Mouse (Mus musculus): ENCODE data around the gene Tlk1. TPM values are rescaled to one million over a fixed set of nuclear protein-coding genes. Genes with fewer than 3 reads are reported as not detected.
A peak's percentile ranks its signal among the peaks of the same experiment; 100 is the strongest.

The Tlk1 gene
- polyA plus RNA-seq, 1 experiment from 2014 or later: 46.8 TPM

DNA sequence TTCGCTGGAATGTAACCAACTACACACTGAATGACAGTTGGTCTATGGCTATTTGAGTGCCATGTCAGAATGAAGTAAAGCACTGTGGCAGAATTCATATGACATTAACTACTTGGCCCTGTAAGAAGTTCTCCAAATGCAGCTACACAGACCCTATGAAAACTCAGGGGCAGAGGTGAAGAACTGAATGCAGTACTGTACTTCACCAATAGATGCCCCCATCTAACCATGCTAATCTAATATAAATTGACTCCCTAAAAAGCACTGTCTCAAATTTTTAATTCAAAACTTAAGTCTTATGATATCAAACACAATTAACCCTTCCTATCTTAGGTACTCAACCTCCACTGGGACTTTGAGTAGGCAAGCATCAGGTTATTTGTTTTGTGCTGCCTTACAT is 45.9 kb downstream of the Tlk1 start:
- H3K36me3 ChIP-seq (replicated peaks; ENCODE audit: control insufficient read depth, insufficient read depth, low read depth, low read length): no peaks in the 10 kb centered on the region
- H3K27ac ChIP-seq (replicated peaks; ENCODE audit: low read depth, low read length): no peak overlapping the region
- WGBS: 91% methylated on average over 1 of the region's 1 CpGs
- ATAC-seq (replicated peaks; ENCODE audit: insufficient number of reproducible peaks, low FRiP score, low TSS enrichment, low read depth): no peak
- H3K27me3 ChIP-seq (ENCODE audit: control insufficient read depth, insufficient read depth, low read length): no peaks in the 10 kb centered on the region
- H3K4me3 ChIP-seq (ENCODE audit: low read depth, low read length): no peak overlapping the region
- no peaks in the 10 kb centered on the region for H3K9me3 ChIP-seq (replicated peaks; ENCODE audit: control insufficient read depth, low read length)
- H3K4me1 ChIP-seq (ENCODE audit: control insufficient read depth, insufficient read depth, low read length): no peaks in the 10 kb centered on the region
- no peak overlapping the region for H3K4me2 ChIP-seq (ENCODE audit: low read depth, low read length)
- DNase-seq (ENCODE audit: low spot score): peak; percentile 38
- H3K9ac ChIP-seq (replicated peaks; ENCODE audit: low read length): no peak overlapping the region

GRCm38 (mm10) chr2:70776744-70777143 is 48.8 kb downstream of the Tlk1 start:
- DNase-seq (ENCODE audit: low spot score) (no peak), ATAC-seq (replicated peaks; ENCODE audit: insufficient number of reproducible peaks, low FRiP score, low TSS enrichment, low read depth) (no peak)
- no peaks in the 10 kb centered on the region for H3K27me3 ChIP-seq (ENCODE audit: control insufficient read depth, insufficient read depth, low read length)
- H3K4me1 ChIP-seq (ENCODE audit: control insufficient read depth, insufficient read depth, low read length): no peaks in the 10 kb centered on the region
- no peak overlapping the region for H3K27ac ChIP-seq (replicated peaks; ENCODE audit: low read depth, low read length)
- no peak overlapping the region for H3K9ac ChIP-seq (replicated peaks; ENCODE audit: low read length)
- 73% methylated on average over 2 of the region's 2 CpGs for WGBS
- H3K36me3 ChIP-seq (replicated peaks; ENCODE audit: control insufficient read depth, insufficient read depth, low read depth, low read length): no peaks in the 10 kb centered on the region
- H3K4me2 ChIP-seq (ENCODE audit: low read depth, low read length): no peak overlapping the region
- no peaks in the 10 kb centered on the region for H3K9me3 ChIP-seq (replicated peaks; ENCODE audit: control insufficient read depth, low read length)
- no peak overlapping the region for H3K4me3 ChIP-seq (ENCODE audit: low read depth, low read length)

- ATAC-seq (replicated peaks; ENCODE audit: insufficient number of reproducible peaks, low FRiP score, low TSS enrichment, low read depth) (no peak), DNase-seq (ENCODE audit: low spot score) (no peak)
- Histone ChIP-seq H3K4me2 (ENCODE audit: low read depth, low read length) (no peak overlapping the region), H3K27me3 (ENCODE audit: control insufficient read depth, insufficient read depth, low read length) (no peaks in the 10 kb centered on the region), H3K36me3 (replicated peaks; ENCODE audit: control insufficient read depth, insufficient read depth, low read depth, low read length) (no peaks in the 10 kb centered on the region; the same call in 1 of the 2 replicates), H3K9ac (replicated peaks; ENCODE audit: low read length) (no peak overlapping the region), H3K27ac (replicated peaks; ENCODE audit: low read depth, low read length) (no peak overlapping the region), H3K4me1 (ENCODE audit: control insufficient read depth, insufficient read depth, low read length) (no peaks in the 10 kb centered on the region), H3K4me3 (ENCODE audit: low read depth, low read length) (no peak overlapping the region), H3K9me3 (replicated peaks; ENCODE audit: control insufficient read depth, low read length) (no peaks in the 10 kb centered on the region)
- 88% methylated on average over 7 of the region's 7 CpGs for WGBS
Measured at GRCm38 (mm10) chr2:70764734-70765133, 60.8 kb downstream of the Tlk1 start.

GRCm38 (mm10) chr2:70762741-70763140 is 62.8 kb downstream of the Tlk1 start:
- no peak for DNase-seq (ENCODE audit: low spot score)
- H3K27ac ChIP-seq (replicated peaks; ENCODE audit: low read depth, low read length): no peak overlapping the region
- ATAC-seq (replicated peaks; ENCODE audit: insufficient number of reproducible peaks, low FRiP score, low TSS enrichment, low read depth): no peak
- H3K36me3 ChIP-seq (replicated peaks; ENCODE audit: control insufficient read depth, insufficient read depth, low read depth, low read length): no peaks in the 10 kb centered on the region
- H3K4me2 ChIP-seq (ENCODE audit: low read depth, low read length): no peak overlapping the region
- no peaks in the 10 kb centered on the region for H3K4me1 ChIP-seq (ENCODE audit: control insufficient read depth, insufficient read depth, low read length)
- WGBS: 76% methylated on average over 1 of the region's 1 CpGs
- no peak overlapping the region for H3K4me3 ChIP-seq (ENCODE audit: low read depth, low read length)
- no peaks in the 10 kb centered on the region for H3K9me3 ChIP-seq (replicated peaks; ENCODE audit: control insufficient read depth, low read length)
- H3K27me3 ChIP-seq (ENCODE audit: control insufficient read depth, insufficient read depth, low read length): no peaks in the 10 kb centered on the region
- no peak overlapping the region for H3K9ac ChIP-seq (replicated peaks; ENCODE audit: low read length)

DNA sequence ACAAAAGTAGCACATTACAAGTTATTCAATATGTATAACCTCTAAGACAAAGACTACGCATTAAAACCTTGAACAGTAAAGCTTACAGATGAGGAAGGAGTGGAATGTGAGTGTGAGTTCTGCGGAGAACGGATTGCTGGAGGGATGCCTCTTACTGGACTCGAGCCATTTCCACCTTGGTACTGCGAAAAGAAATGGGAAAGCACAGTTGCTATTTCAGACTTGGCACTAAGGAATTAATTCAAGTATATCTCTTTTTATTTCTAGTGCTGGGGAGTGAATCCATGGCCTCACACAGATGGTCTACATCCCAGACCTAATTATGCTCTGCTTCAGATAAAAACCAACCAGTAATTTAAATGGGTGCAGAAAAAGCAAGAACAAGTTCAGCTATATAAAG is 73.4 kb downstream of the Tlk1 start:
- Histone ChIP-seq H3K4me3 (ENCODE audit: low read depth, low read length) (no peak overlapping the region), H3K4me1 (ENCODE audit: control insufficient read depth, insufficient read depth, low read length) (no peaks in the 10 kb centered on the region), H3K27ac (replicated peaks; ENCODE audit: low read depth, low read length) (no peak overlapping the region), H3K9me3 (replicated peaks; ENCODE audit: control insufficient read depth, low read length) (no peaks in the 10 kb centered on the region), H3K9ac (replicated peaks; ENCODE audit: low read length) (no peak overlapping the region), H3K36me3 (replicated peaks; ENCODE audit: control insufficient read depth, insufficient read depth, low read depth, low read length) (no peaks in the 10 kb centered on the region; the same call in 1 of the 2 replicates), H3K4me2 (ENCODE audit: low read depth, low read length) (no peak overlapping the region), H3K27me3 (ENCODE audit: control insufficient read depth, insufficient read depth, low read length) (no peaks in the 10 kb centered on the region)
- ATAC-seq (replicated peaks; ENCODE audit: insufficient number of reproducible peaks, low FRiP score, low TSS enrichment, low read depth) (no peak), DNase-seq (ENCODE audit: low spot score) (no peak)
- 97% methylated on average over 5 of the region's 5 CpGs for WGBS

DNA sequence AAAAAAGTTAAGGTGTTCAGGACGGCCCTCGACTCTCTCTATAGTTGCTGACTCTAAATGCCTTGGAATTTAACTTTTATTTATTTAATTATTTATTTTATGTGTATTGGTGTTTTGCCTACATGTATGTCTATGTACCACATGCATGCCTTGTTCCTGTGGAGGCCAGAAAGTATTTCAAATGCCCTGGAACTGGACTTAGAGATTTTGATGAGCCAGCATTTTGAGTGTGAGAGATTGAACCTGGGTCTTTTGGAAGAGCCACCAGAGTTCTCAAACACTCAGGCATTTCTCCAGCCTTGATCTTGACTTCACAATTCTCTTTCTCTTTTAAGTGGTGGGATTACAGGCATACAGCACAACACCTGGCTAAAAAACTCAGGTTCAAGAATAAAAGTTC is 73.9 kb downstream of the Tlk1 start:
- no peak overlapping the region for H3K27ac ChIP-seq (replicated peaks; ENCODE audit: low read depth, low read length)
- no peak for DNase-seq (ENCODE audit: low spot score)
- WGBS: 97% methylated on average over 2 of the region's 2 CpGs
- no peak for ATAC-seq (replicated peaks; ENCODE audit: insufficient number of reproducible peaks, low FRiP score, low TSS enrichment, low read depth)
- no peak overlapping the region for H3K4me3 ChIP-seq (ENCODE audit: low read depth, low read length)
- no peaks in the 10 kb centered on the region for H3K27me3 ChIP-seq (ENCODE audit: control insufficient read depth, insufficient read depth, low read length)
- H3K4me2 ChIP-seq (ENCODE audit: low read depth, low read length): no peak overlapping the region
- no peaks in the 10 kb centered on the region for H3K4me1 ChIP-seq (ENCODE audit: control insufficient read depth, insufficient read depth, low read length)
- H3K9ac ChIP-seq (replicated peaks; ENCODE audit: low read length): no peak overlapping the region
- H3K36me3 ChIP-seq (replicated peaks; ENCODE audit: control insufficient read depth, insufficient read depth, low read depth, low read length): no peaks in the 10 kb centered on the region; the same call in 1 of the 2 replicates
- H3K9me3 ChIP-seq (replicated peaks; ENCODE audit: control insufficient read depth, low read length): no peaks in the 10 kb centered on the region

DNA sequence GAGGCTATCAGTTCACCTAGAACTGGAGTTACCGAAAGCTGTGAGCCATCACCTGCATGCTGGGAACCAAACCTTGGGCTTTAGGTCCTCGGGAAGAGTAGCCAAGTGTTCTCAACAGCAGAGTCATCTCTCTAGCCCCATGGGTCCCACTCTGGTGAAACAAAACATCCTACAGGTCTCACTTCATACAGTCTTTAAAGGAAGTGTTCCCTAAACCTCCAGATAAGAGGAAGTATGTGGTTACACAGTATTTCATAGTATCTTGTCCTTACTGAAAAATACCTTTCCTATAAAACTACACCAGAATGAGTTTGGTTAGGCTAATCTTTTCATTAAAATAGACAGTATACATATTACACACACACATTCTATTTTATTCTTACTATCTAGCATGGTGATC is 82.9 kb downstream of the Tlk1 start:
- ATAC-seq (replicated peaks; ENCODE audit: insufficient number of reproducible peaks, low FRiP score, low TSS enrichment, low read depth) (no peak), DNase-seq (ENCODE audit: low spot score) (no peak)
- H3K36me3 ChIP-seq (replicated peaks; ENCODE audit: control insufficient read depth, insufficient read depth, low read depth, low read length): peaks cover 3% of the 10 kb centered on the region; the same call in 1 of the 2 replicates
- no peaks in the 10 kb centered on the region for H3K4me1 ChIP-seq (ENCODE audit: control insufficient read depth, insufficient read depth, low read length)
- H3K4me3 ChIP-seq (ENCODE audit: low read depth, low read length): no peak overlapping the region
- H3K27me3 ChIP-seq (ENCODE audit: control insufficient read depth, insufficient read depth, low read length): no peaks in the 10 kb centered on the region
- no peak overlapping the region for H3K9ac ChIP-seq (replicated peaks; ENCODE audit: low read length)
- no peak overlapping the region for H3K4me2 ChIP-seq (ENCODE audit: low read depth, low read length)
- no peaks in the 10 kb centered on the region for H3K9me3 ChIP-seq (replicated peaks; ENCODE audit: control insufficient read depth, low read length)
- WGBS: 88% methylated on average over 2 of the region's 2 CpGs
- no peak overlapping the region for H3K27ac ChIP-seq (replicated peaks; ENCODE audit: low read depth, low read length)

DNA sequence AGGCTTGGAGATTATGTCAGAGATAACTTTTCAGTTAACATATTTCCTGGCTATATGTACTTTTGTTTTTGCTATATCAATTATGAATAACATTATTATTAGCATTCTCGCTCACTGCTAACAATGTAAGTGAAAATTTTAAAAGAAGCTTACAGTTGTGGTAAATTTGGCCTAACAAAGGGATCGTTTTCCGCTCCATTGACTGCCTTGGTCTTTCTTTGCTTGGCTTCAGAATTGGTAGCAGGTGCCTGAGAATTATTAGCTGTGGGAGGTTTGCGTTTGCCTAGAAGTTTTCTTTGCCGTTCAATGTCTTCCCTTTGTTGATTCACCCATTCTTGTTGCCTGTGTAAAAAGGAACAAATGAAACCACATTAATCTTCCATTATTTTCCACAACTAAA is 83.6 kb downstream of the Tlk1 start:
- ATAC-seq (replicated peaks; ENCODE audit: insufficient number of reproducible peaks, low FRiP score, low TSS enrichment, low read depth) (no peak), DNase-seq (ENCODE audit: low spot score) (no peak)
- no peak overlapping the region for H3K4me3 ChIP-seq (ENCODE audit: low read depth, low read length)
- no peak overlapping the region for H3K9ac ChIP-seq (replicated peaks; ENCODE audit: low read length)
- H3K9me3 ChIP-seq (replicated peaks; ENCODE audit: control insufficient read depth, low read length): no peaks in the 10 kb centered on the region
- peaks cover 3% of the 10 kb centered on the region; the same call in 1 of the 2 replicates for H3K36me3 ChIP-seq (replicated peaks; ENCODE audit: control insufficient read depth, insufficient read depth, low read depth, low read length)
- no peaks in the 10 kb centered on the region for H3K4me1 ChIP-seq (ENCODE audit: control insufficient read depth, insufficient read depth, low read length)
- 81% methylated on average over 5 of the region's 5 CpGs for WGBS
- no peak overlapping the region for H3K27ac ChIP-seq (replicated peaks; ENCODE audit: low read depth, low read length)
- no peaks in the 10 kb centered on the region for H3K27me3 ChIP-seq (ENCODE audit: control insufficient read depth, insufficient read depth, low read length)
- no peak overlapping the region for H3K4me2 ChIP-seq (ENCODE audit: low read depth, low read length)

Data from embryonic facial prominence, embryonic 11.5 days (tissue).